Mouse (Mus musculus) thymus, adult 2 months (tissue): ENCODE results near the gene Ndc80. TPM values are rescaled to one million over a fixed set of nuclear protein-coding genes. Genes with fewer than 3 reads are reported as not detected.
"Not testable (repeated sequence)": the region's sequence is repeated elsewhere in the genome, so short reads cannot be mapped to it uniquely, and the experiment has no call there.

Experiments
- DNase-seq: peaks from one replicate; pipeline ENCODE4 v3.0.0; 2021
- H3K27ac ChIP-seq: fragments of 200-500 bp; 2 replicates; pipeline ENCODE4 v1.5.1; 2012; ENCODE audit warnings: low read length, control low read depth; ENCODE audit not compliant: control insufficient read depth, insufficient read depth
- H3K27me3 ChIP-seq: fragments of 200-500 bp; 2 replicates; pipeline ENCODE4 v1.6.1; 2012; ENCODE audit warnings: mild to moderate bottlenecking, low read length, moderate library complexity, mixed read lengths; ENCODE audit not compliant: control insufficient read depth, insufficient read depth
- H3K36me3 ChIP-seq: fragments of 200-500 bp; 2 replicates; pipeline ENCODE4 v1.6.1; 2012; ENCODE audit warnings: mild to moderate bottlenecking, low read length, moderate library complexity; ENCODE audit not compliant: control insufficient read depth, insufficient read depth
- H3K4me1 ChIP-seq: fragments of 200-500 bp; replicated peaks from 2 replicates; pipeline ENCODE4 v1.6.1; 2012; ENCODE audit warnings: low read length; ENCODE audit not compliant: control insufficient read depth, insufficient read depth
- H3K4me3 ChIP-seq: fragments of 200-500 bp; 2 replicates; pipeline ENCODE4 v1.5.1; 2012; ENCODE audit warnings: mild to moderate bottlenecking, low read length, control low read depth, moderate library complexity; ENCODE audit not compliant: control insufficient read depth, insufficient read depth
- CTCF ChIP-seq: fragments of 200-500 bp; IDR thresholded peaks from 2 replicates; pipeline ENCODE4 v1.5.1; 2012; ENCODE audit warnings: mild to moderate bottlenecking, control low read depth, low read length, moderate library complexity, borderline replicate concordance; ENCODE audit not compliant: control insufficient read depth, poor library complexity, insufficient read depth; ENCODE audit errors: extremely low read depth
- POLR2A ChIP-seq: fragments of 200-500 bp; IDR thresholded peaks from 2 replicates; pipeline ENCODE4 v1.6.1; 2012; ENCODE audit warnings: mild to moderate bottlenecking, low read length, control low read depth, moderate library complexity; ENCODE audit not compliant: control insufficient read depth, poor library complexity, insufficient read depth; ENCODE audit errors: extremely low read depth
- WGBS: fragments of 180-500 bp; shearing (Covaris S2); methylation state at CpG from one replicate; pipeline ENCODE4 v1.1.7; 2018; 5-methylcytosine and 5-hydroxymethylcytosine counted together
- polyA plus RNA-seq: library from polyadenylated mRNA; depleted of rRNA; stranded (reverse); fragments of >200 nt; gene quantifications from 2 replicates; pipeline ENCODE4 v1.2.3, GENCODE M21; 2012; rRNA removed

Ndc80 gene
- polyA plus RNA-seq, 1 experiment = 3.0 TPM

DNA sequence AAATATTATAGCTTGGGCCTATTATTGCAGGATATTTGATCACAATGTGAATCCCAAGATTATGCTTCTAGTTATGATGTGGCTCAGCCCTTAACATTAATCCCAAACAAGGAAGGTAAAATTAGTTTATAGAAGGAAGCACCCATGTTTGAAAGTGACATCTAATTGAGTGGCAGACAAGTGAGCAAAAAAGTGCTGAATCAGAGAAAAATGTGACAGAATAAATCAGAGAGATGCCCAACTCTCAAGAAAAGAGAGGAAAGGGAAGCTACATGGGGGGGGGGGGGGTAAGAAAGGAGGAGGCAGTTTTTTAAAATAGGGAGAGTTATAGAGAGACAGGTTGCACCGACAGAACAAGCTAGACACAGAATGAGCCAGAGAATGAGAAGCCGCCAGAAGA is 55.4 kb downstream of the Ndc80 start:
- Histone ChIP-seq H3K27ac (no peak overlapping the region), H3K36me3 (no peaks in the 10 kb centered on the region), H3K4me3 (no peak overlapping the region), H3K4me1 (peaks cover 8% of the 10 kb centered on the region), H3K27me3 (no peaks in the 10 kb centered on the region)
- DNase-seq = no peak
- WGBS = 56% methylated on average over 2 of the region's 2 CpGs
- TF ChIP-seq CTCF (no peak), POLR2A (no peak)

DNA sequence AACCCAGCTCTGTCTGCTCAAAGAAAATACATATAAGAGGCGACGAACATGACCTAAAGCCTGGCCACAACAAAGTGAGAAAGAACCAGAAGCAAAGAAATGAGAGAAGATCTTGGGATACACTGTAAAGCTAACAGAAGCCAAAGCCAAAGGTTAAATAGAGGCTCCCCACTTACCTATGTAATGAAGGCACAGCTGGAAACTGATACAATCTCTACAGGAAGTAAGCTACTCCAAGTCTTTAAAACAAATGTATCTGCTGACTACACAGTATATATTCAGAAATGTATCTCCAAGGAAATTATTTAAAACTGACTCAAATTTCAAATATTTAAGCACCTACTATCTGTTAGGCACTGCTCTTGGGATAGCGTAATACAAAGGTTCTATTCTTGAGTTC is 66.3 kb downstream of the Ndc80 start:
- WGBS = 46% methylated on average over 3 of the region's 3 CpGs
- DNase-seq = no peak

DNA sequence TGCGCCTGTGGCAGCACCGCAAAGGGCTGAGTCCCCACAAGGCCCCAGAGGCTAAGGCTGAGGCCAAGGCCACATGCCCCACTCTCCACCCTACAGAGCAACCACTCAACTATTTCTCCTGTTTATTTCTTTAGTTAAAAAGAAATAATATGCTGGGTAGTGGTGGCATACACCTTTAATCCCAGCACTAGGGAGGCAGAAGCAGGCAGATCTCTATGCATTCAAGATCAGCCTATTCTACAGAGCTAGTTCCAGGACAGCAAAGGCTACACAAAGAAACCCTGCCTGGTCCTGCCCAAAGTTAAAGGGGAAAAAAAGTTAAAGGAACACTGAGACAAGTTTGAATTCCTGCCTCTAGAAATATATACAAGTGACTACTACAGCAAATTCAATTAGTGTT is 66.8 kb downstream of the Ndc80 start, which contains the start of gene Gm4707:
TSS of gene Gm4707 (minus strand) at position 101 of the 400 bp plus-strand sequence.
- H3K4me3 ChIP-seq = no peak within 1 kb of the TSS
- 0 out of 2 replicates have a peak, but pooled peaks cover 6% of the 10 kb centered on the region for H3K4me1 ChIP-seq
- H3K27me3 ChIP-seq = no peaks in the 10 kb centered on the region
- TF ChIP-seq POLR2A = no peak
- H3K27ac ChIP-seq = no peak within 1 kb of the TSS
- DNase-seq = no peak
- WGBS = 98% methylated on average over 2 of the region's 2 CpGs
- H3K36me3 ChIP-seq = peaks cover 10% of the 10 kb centered on the region

More for the DNA sequence above, 66.3 kb downstream of the Ndc80 start:
- Histone ChIP-seq H3K4me1 (0 out of 2 replicates have a peak, but pooled peaks cover 6% of the 10 kb centered on the region), H3K36me3 (peaks cover 10% of the 10 kb centered on the region), H3K27me3 (no peaks in the 10 kb centered on the region), H3K27ac (no peak overlapping the region), H3K4me3 (no peak overlapping the region)
- no peak for TF ChIP-seq POLR2A

DNA sequence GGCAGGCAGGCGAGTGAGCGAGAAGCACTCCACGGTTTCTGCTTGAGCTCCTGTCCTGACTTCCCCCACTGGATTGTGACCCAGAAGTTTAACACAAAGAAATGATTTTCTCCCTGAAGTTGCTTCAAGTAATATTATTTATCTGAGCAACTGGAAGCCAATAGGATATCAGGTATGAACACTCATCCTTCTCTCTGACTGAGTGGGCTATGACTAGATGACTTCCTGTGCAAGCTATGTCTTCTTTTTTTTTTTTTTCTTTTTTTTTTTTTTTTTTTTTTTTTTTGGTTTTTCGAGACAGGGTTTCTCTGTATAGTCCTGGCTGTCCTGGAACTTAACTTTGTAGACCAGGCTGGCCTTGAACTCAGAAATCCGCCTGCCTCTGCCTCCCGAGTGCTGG is 69.3 kb downstream of the Ndc80 start:
- DNase-seq, H3K4me1 ChIP-seq, H3K27me3 ChIP-seq, H3K4me3 ChIP-seq, H3K27ac ChIP-seq, H3K36me3 ChIP-seq: not testable (repeated sequence)
- WGBS = 84% methylated on average over 6 of the region's 6 CpGs

Other genes starting within 250 kb of the Ndc80 start
- 5.9 and 8.7 TPM in 2 replicates for gene Emilin2, start 214.9 kb downstream of the Ndc80 start, polyA plus RNA-seq
- gene Gm4707, start 66.9 kb downstream of the Ndc80 start, polyA plus RNA-seq = 2.7 and 2.9 TPM in 2 replicates
- 23.3 and 25.0 TPM in 2 replicates for gene Smchd1, start 51.5 kb downstream of the Ndc80 start, polyA plus RNA-seq
- gene Spdya, start 25.2 kb upstream of the Ndc80 start, polyA plus RNA-seq = not detected in 2 replicates
- gene Wdr43, start 89.0 kb upstream of the Ndc80 start, polyA plus RNA-seq = 16.1 and 20.5 TPM in 2 replicates
- gene Togaram2, start 146.4 kb upstream of the Ndc80 start, polyA plus RNA-seq = 0.26 and 0.51 TPM in 2 replicates
- 0.04 TPM in 1 of 2 replicates, not detected in the other for gene Pcare, start 226.0 kb upstream of the Ndc80 start, polyA plus RNA-seq
- 16.2 and 20.2 TPM in 2 replicates for gene Clip4, start 241.6 kb upstream of the Ndc80 start, polyA plus RNA-seq